Mouse (Mus musculus): ENCODE measurements around the gene AI467606. TPM values are rescaled to one million over a fixed set of nuclear protein-coding genes. Genes with fewer than 3 reads are reported as not detected.

Gene AI467606
- polyA plus RNA-seq, 1 experiment, result 135 TPM

DNA sequence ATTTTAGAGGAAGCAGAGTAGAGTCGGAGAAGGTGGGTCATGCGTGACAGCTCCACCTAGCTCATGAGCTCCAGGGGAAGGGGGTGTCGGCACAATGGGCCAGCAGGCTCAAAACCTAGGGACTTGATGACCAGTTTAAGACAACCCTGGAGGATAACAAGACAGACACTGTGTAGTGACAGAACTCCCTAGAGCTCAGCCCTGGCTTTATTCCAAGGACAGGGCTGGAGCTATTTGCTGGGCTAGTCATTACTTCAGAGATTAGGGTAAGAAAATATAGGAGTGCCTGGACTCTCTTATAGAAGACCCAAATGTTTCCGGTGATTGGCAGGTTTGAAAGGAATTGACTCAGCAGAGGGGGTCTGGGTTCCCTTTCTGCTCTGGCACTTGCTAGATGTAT lies 17.9 kb upstream of the AI467606 start:
- Histone ChIP-seq H3K4me3 (ENCODE audit: extremely low read depth, insufficient read depth, insufficient read length) (no peak overlapping the region), H3K36me3 (ENCODE audit: control insufficient read depth, insufficient read depth, low read length) (no peaks in the 10 kb centered on the region), H3K27me3 (ENCODE audit: control insufficient read depth, insufficient read depth, low read length) (no peaks in the 10 kb centered on the region), H3K27ac (ENCODE audit: insufficient read depth, low read length) (no peak overlapping the region), H3K4me1 (ENCODE audit: control insufficient read depth, insufficient read depth, insufficient read length) (no peaks in the 10 kb centered on the region; the same call in 1 of the 2 replicates)
- no peak for TF ChIP-seq CTCF (IDR thresholded peaks at IDR 0.05; ENCODE audit: extremely low read depth, insufficient read depth, insufficient read length, insufficient replicate concordance)
- TF ChIP-seq POLR2A (IDR thresholded peaks at IDR 0.05; ENCODE audit: low read depth, low read length), result no peak
- DNase-seq (ENCODE audit: low read depth in 1 of 2, low spot score in 2 of 2), result no peak
- 83% methylated on average over 4 of the region's 4 CpGs for WGBS

GRCm38 (mm10) chr7:127076188-127076587 lies 15.0 kb upstream of the AI467606 start:
- WGBS, result 99% methylated on average over 5 of the region's 5 CpGs

DNA sequence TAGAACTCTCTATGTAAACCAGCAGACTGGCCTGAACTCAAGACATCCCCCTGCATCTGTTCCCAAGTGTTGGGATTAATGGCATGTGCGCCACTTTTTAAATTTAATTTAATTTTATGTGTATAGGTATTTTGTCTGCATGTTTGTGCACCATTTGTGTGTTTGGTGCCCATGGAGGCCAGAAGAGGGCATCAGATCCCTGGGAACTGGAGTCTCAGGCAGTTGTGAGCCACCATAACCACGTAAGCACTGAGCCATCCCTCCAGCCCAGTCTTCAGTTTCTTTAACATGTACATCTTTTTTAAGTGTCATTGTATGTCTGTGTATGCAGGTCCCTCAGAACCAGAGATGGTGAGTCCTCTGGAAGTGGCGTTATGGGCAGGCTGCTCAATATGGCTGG lies 13.5 kb upstream of the AI467606 start:
- Histone ChIP-seq H3K4me3 (ENCODE audit: extremely low read depth, insufficient read depth, insufficient read length) (no peak overlapping the region), H3K27me3 (ENCODE audit: control insufficient read depth, insufficient read depth, low read length) (no peaks in the 10 kb centered on the region), H3K36me3 (ENCODE audit: control insufficient read depth, insufficient read depth, low read length) (no peaks in the 10 kb centered on the region), H3K27ac (ENCODE audit: insufficient read depth, low read length) (no peak overlapping the region), H3K4me1 (ENCODE audit: control insufficient read depth, insufficient read depth, insufficient read length) (peaks cover 13% of the 10 kb centered on the region; the same call in 1 of the 2 replicates)
- DNase-seq (ENCODE audit: low read depth in 1 of 2, low spot score in 2 of 2), result peak in 1 of 2 experiments; percentile 32
- TF ChIP-seq POLR2A (IDR thresholded peaks at IDR 0.05; ENCODE audit: low read depth, low read length), result no peak
- peak; percentile 27; the same call in 1 of the 2 replicates for TF ChIP-seq CTCF (IDR thresholded peaks at IDR 0.05; ENCODE audit: extremely low read depth, insufficient read depth, insufficient read length, insufficient replicate concordance)
- 84% methylated on average over 3 of the region's 3 CpGs for WGBS

More at GRCm38 (mm10) chr7:127076188-127076587, 15.0 kb upstream of the AI467606 start:
- H3K36me3 ChIP-seq (ENCODE audit: control insufficient read depth, insufficient read depth, low read length), result no peaks in the 10 kb centered on the region
- no peaks in the 10 kb centered on the region for H3K27me3 ChIP-seq (ENCODE audit: control insufficient read depth, insufficient read depth, low read length)
- H3K4me3 ChIP-seq (ENCODE audit: extremely low read depth, insufficient read depth, insufficient read length), result no peak overlapping the region
- peaks cover 2% of the 10 kb centered on the region; the same call in 1 of the 2 replicates for H3K4me1 ChIP-seq (ENCODE audit: control insufficient read depth, insufficient read depth, insufficient read length)
- H3K27ac ChIP-seq (ENCODE audit: insufficient read depth, low read length), result no peak overlapping the region
- TF ChIP-seq POLR2A (IDR thresholded peaks at IDR 0.05; ENCODE audit: low read depth, low read length) (no peak), CTCF (IDR thresholded peaks at IDR 0.05; ENCODE audit: extremely low read depth, insufficient read depth, insufficient read length, insufficient replicate concordance) (no peak)
- DNase-seq (ENCODE audit: low read depth in 1 of 2, low spot score in 2 of 2), result no peak

GRCm38 (mm10) chr7:127080045-127080444 lies 11.1 kb upstream of the AI467606 start:
- TF ChIP-seq POLR2A (IDR thresholded peaks at IDR 0.05; ENCODE audit: low read depth, low read length), result no peak
- no peak for TF ChIP-seq CTCF (IDR thresholded peaks at IDR 0.05; ENCODE audit: extremely low read depth, insufficient read depth, insufficient read length, insufficient replicate concordance)
- Histone ChIP-seq H3K27me3 (ENCODE audit: control insufficient read depth, insufficient read depth, low read length) (no peaks in the 10 kb centered on the region), H3K27ac (ENCODE audit: insufficient read depth, low read length) (peak overlapping the region; percentile 61; the same call in 1 of the 2 replicates), H3K4me1 (ENCODE audit: control insufficient read depth, insufficient read depth, insufficient read length) (peaks cover 19% of the 10 kb centered on the region; the same call in 1 of the 2 replicates), H3K4me3 (ENCODE audit: extremely low read depth, insufficient read depth, insufficient read length) (no peak overlapping the region), H3K36me3 (ENCODE audit: control insufficient read depth, insufficient read depth, low read length) (no peaks in the 10 kb centered on the region)
- 25% methylated on average over 3 of the region's 3 CpGs for WGBS
- no peak for DNase-seq (ENCODE audit: low read depth in 1 of 2, low spot score in 2 of 2)

- Histone ChIP-seq H3K36me3 (ENCODE audit: control insufficient read depth, insufficient read depth, low read length) (no peaks in the 10 kb centered on the region), H3K4me1 (ENCODE audit: control insufficient read depth, insufficient read depth, insufficient read length) (peaks cover 19% of the 10 kb centered on the region; the same call in 1 of the 2 replicates), H3K4me3 (ENCODE audit: extremely low read depth, insufficient read depth, insufficient read length) (no peak overlapping the region), H3K27me3 (ENCODE audit: control insufficient read depth, insufficient read depth, low read length) (no peaks in the 10 kb centered on the region), H3K27ac (ENCODE audit: insufficient read depth, low read length) (peak overlapping the region; percentile 30)
- WGBS, result 20% methylated on average over 8 of the region's 8 CpGs
- no peak for DNase-seq (ENCODE audit: low read depth in 1 of 2, low spot score in 2 of 2)
- TF ChIP-seq POLR2A (IDR thresholded peaks at IDR 0.05; ENCODE audit: low read depth, low read length) (no peak), CTCF (IDR thresholded peaks at IDR 0.05; ENCODE audit: extremely low read depth, insufficient read depth, insufficient read length, insufficient replicate concordance) (no peak)
Measured at GRCm38 (mm10) chr7:127082271-127082670, 8.9 kb upstream of the AI467606 start.

DNA sequence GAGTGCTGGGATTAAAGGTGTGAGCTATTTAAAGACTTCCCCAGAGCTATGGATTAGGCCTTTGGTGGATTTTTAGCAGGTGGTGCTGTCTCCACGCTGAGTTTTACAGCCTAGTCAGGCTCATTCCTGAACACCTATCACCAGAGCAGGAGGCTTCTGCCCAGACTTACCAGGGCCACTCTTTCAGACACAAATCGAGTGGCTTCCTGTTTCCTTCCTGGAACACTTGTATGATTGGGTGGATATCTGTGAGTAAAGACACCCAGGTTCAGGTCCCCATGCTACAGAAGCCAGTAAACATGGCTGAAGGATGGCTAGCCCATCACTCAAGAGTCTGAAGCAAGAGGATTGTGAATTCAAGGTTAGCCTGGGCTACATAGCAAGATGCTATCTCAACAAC lies 8.2 kb upstream of the AI467606 start:
- no peaks in the 10 kb centered on the region for H3K27me3 ChIP-seq (ENCODE audit: control insufficient read depth, insufficient read depth, low read length)
- H3K27ac ChIP-seq (ENCODE audit: insufficient read depth, low read length), result no peak overlapping the region; the same call in 1 of the 2 replicates
- TF ChIP-seq CTCF (IDR thresholded peaks at IDR 0.05; ENCODE audit: extremely low read depth, insufficient read depth, insufficient read length, insufficient replicate concordance) (no peak), POLR2A (IDR thresholded peaks at IDR 0.05; ENCODE audit: low read depth, low read length) (no peak)
- peaks cover 22% of the 10 kb centered on the region; the same call in 1 of the 2 replicates for H3K4me1 ChIP-seq (ENCODE audit: control insufficient read depth, insufficient read depth, insufficient read length)
- 8% methylated on average over 2 of the region's 2 CpGs for WGBS
- no peak overlapping the region for H3K4me3 ChIP-seq (ENCODE audit: extremely low read depth, insufficient read depth, insufficient read length)
- no peaks in the 10 kb centered on the region for H3K36me3 ChIP-seq (ENCODE audit: control insufficient read depth, insufficient read depth, low read length)
- no peak for DNase-seq (ENCODE audit: low read depth in 1 of 2, low spot score in 2 of 2)

DNA sequence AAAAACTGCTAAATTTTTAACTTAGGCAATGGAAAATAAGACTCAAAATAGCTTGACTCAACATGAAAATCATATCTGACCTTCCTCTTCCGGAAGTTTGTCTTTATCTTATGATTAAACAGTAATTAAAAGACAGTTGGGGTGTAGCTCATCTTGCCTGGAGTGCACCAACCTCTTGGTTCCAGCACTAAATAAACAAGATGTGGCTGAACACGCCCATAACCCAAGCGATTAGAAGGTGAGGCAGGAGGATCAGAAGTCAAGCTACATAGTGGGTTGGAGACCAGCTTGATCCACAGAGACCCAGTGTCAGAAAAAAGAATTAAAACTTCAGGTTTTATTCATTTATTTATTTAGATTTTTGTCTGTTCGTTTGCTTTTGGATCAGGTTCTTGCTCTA lies 7.5 kb upstream of the AI467606 start:
- no peak overlapping the region for H3K4me3 ChIP-seq (ENCODE audit: extremely low read depth, insufficient read depth, insufficient read length)
- H3K27ac ChIP-seq (ENCODE audit: insufficient read depth, low read length), result no peak overlapping the region
- 47% methylated on average over 4 of the region's 4 CpGs for WGBS
- H3K4me1 ChIP-seq (ENCODE audit: control insufficient read depth, insufficient read depth, insufficient read length), result peaks cover 22% of the 10 kb centered on the region; the same call in 1 of the 2 replicates
- no peak for DNase-seq (ENCODE audit: low read depth in 1 of 2, low spot score in 2 of 2)
- H3K27me3 ChIP-seq (ENCODE audit: control insufficient read depth, insufficient read depth, low read length), result no peaks in the 10 kb centered on the region
- no peak for TF ChIP-seq POLR2A (IDR thresholded peaks at IDR 0.05; ENCODE audit: low read depth, low read length)
- TF ChIP-seq CTCF (IDR thresholded peaks at IDR 0.05; ENCODE audit: extremely low read depth, insufficient read depth, insufficient read length, insufficient replicate concordance), result no peak
- H3K36me3 ChIP-seq (ENCODE audit: control insufficient read depth, insufficient read depth, low read length), result no peaks in the 10 kb centered on the region
